In the genomic region with DNA sequence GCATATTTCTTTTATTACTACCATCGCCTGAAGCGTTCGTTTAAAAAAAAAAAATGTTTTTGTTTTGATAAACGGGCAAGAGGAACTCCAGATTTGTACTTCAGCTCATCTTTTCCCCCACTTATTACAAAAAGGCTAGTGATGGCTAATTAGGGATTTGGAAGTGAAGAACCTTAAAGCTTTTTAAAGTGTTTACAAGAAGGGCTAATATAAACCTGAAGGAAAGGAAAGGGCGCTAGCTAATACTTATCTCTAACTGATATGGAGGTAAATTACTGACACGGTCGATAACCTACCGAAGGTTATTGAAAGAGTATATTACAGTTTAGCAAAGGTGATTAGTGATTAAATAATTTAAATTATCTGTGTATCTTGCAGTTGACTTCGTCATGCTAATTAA, we compare ENCODE assay signal across 8 mouse cellular contexts. TPM values are rescaled to one million over a fixed set of nuclear protein-coding genes. Genes with fewer than 3 reads are reported as not detected.
DNase-seq lines count a peak whose midpoint lies in the region; ATAC-seq lines count a peak whose summit lies in the region.

No protein-coding gene starts in this region.

- H3K4me2 ChIP-seq in kidney, embryonic 16.5 days (replicated peaks; ENCODE audit: low read depth, low read length): peak overlapping the region; percentile 54
- peak overlapping the region; percentile 96 for H3K4me2 ChIP-seq in hindbrain, embryonic 13.5 days
- peak overlapping the region; percentile 86 for H3K4me2 ChIP-seq in midbrain, embryonic 15.5 days

- no peaks in the 10 kb centered on the region for H3K27me3 ChIP-seq in kidney, embryonic 16.5 days (ENCODE audit: insufficient read depth, low read length)
- H3K27me3 ChIP-seq in hindbrain, embryonic 13.5 days: no peaks in the 10 kb centered on the region
- H3K27me3 ChIP-seq in midbrain, embryonic 15.5 days (replicated peaks): no peaks in the 10 kb centered on the region

- H3K36me3 ChIP-seq in kidney, embryonic 16.5 days (ENCODE audit: insufficient read depth, low read length): no peaks in the 10 kb centered on the region
- no peaks in the 10 kb centered on the region for H3K36me3 ChIP-seq in hindbrain, embryonic 13.5 days
- no peaks in the 10 kb centered on the region for H3K36me3 ChIP-seq in midbrain, embryonic 15.5 days (replicated peaks)

- H3K9ac ChIP-seq in kidney, embryonic 16.5 days (replicated peaks; ENCODE audit: low read length): peak overlapping the region; percentile 98
- peak overlapping the region; percentile 99 for H3K9ac ChIP-seq in hindbrain, embryonic 13.5 days
- peak overlapping the region; percentile 96 for H3K9ac ChIP-seq in midbrain, embryonic 15.5 days

- no peaks in the 10 kb centered on the region for H3K9me3 ChIP-seq in kidney, embryonic 16.5 days (ENCODE audit: low read length)
- no peaks in the 10 kb centered on the region for H3K9me3 ChIP-seq in hindbrain, embryonic 13.5 days
- no peaks in the 10 kb centered on the region for H3K9me3 ChIP-seq in midbrain, embryonic 15.5 days

- no peak for DNase-seq in kidney, postnatal 25 days
- DNase-seq in c-Kit-positive CD71-positive TER-119-positive erythroid progenitor cells, embryonic 14.5 days (ENCODE audit: low spot score): peak; percentile 42
- no peak for DNase-seq in MN1 (ENCODE audit: low spot score)
- DNase-seq in urinary bladder, adult 18-20 months (ENCODE audit: low spot score in 2 of 2): no peak
- no peak for DNase-seq in ovary, adult 18-20 months (ENCODE audit: low spot score)

- WGBS in kidney, embryonic 16.5 days: under 1% methylated on average over 9 of the region's 9 CpGs
- WGBS in hindbrain, embryonic 13.5 days: 3% methylated on average over 9 of the region's 9 CpGs
- 2% methylated on average over 9 of the region's 9 CpGs for WGBS in midbrain, embryonic 15.5 days

- H3K4me3 ChIP-seq in kidney, embryonic 16.5 days (ENCODE audit: low read length): peak overlapping the region; percentile 90
- H3K4me3 ChIP-seq in hindbrain, embryonic 13.5 days: peak overlapping the region; percentile 92
- H3K4me3 ChIP-seq in midbrain, embryonic 15.5 days: peak overlapping the region; percentile 97

- H3K4me1 ChIP-seq in kidney, embryonic 16.5 days (ENCODE audit: insufficient read depth, low read length): peaks cover 11% of the 10 kb centered on the region
- peaks cover 16% of the 10 kb centered on the region for H3K4me1 ChIP-seq in hindbrain, embryonic 13.5 days (replicated peaks)
- H3K4me1 ChIP-seq in midbrain, embryonic 15.5 days: peaks cover 18% of the 10 kb centered on the region

- no peak for ATAC-seq in kidney, embryonic 16.5 days (ENCODE audit: low FRiP score, low TSS enrichment)
- no peak for ATAC-seq in hindbrain, embryonic 13.5 days (ENCODE audit: low FRiP score)
- no peak for ATAC-seq in midbrain, embryonic 15.5 days (replicated peaks)

- H3K27ac ChIP-seq in kidney, embryonic 16.5 days (ENCODE audit: low read length): peak overlapping the region; percentile 99
- peak overlapping the region; percentile 100 for H3K27ac ChIP-seq in hindbrain, embryonic 13.5 days
- peak overlapping the region; percentile 100 for H3K27ac ChIP-seq in midbrain, embryonic 15.5 days

RNA-seq across cellular contexts. Expression of a gene that starts 0.9 kb away (rescaled TPM):
- 84.5 and 96.5 TPM in 2 replicates for polyA plus RNA-seq in kidney, embryonic 16.5 days (2015; fragmentation: Nextera tagmentation; extraction: Ambion mirVana)
- polyA plus RNA-seq in hindbrain, embryonic 13.5 days (2015; fragmentation: Nextera tagmentation; extraction: Ambion mirVana): 117 and 119 TPM in 2 replicates
- polyA plus RNA-seq in midbrain, embryonic 15.5 days (2015; fragmentation: Nextera tagmentation; extraction: Ambion mirVana): 103 and 108 TPM in 2 replicates
